Mouse (Mus musculus) ES-Bruce4 (cell line): ENCODE data around the gene Lyplal1. TPM values are rescaled to one million over a fixed set of nuclear protein-coding genes. Genes with fewer than 3 reads are reported as not detected.

Experiments
- H3K27ac ChIP-seq: 2 replicates; pipeline ENCODE4 v1.5.1; 2012; ENCODE audit warnings: low read length, inconsistent platforms; ENCODE audit not compliant: insufficient read depth
- H3K27me3 ChIP-seq: 2 replicates; pipeline ENCODE4 v1.6.1; 2012; ENCODE audit warnings: mild to moderate bottlenecking, low read length, inconsistent platforms; ENCODE audit not compliant: control insufficient read depth, poor library complexity, insufficient read depth, severe bottlenecking
- H3K36me3 ChIP-seq: 2 replicates; pipeline ENCODE4 v1.6.1; 2012; ENCODE audit warnings: inconsistent platforms, mild to moderate bottlenecking, low read length, moderate library complexity; ENCODE audit not compliant: control insufficient read depth, poor library complexity, insufficient read depth, severe bottlenecking
- H3K4me1 ChIP-seq: one replicate; pipeline ENCODE4 v1.8.1; 2011; ENCODE audit warnings: low read length; ENCODE audit not compliant: control insufficient read depth, insufficient read depth
- H3K4me3 ChIP-seq: 2 replicates; pipeline ENCODE4 v1.5.1; 2011; ENCODE audit warnings: low read depth, mild to moderate bottlenecking, low read length
- H3K9ac ChIP-seq: 2 replicates; pipeline ENCODE4 v1.6.1; 2012; ENCODE audit warnings: low read depth, mild to moderate bottlenecking, inconsistent platforms; ENCODE audit not compliant: poor library complexity, severe bottlenecking
- H3K9me3 ChIP-seq: replicated peaks from 2 replicates; pipeline ENCODE4 v1.6.1; 2012; ENCODE audit warnings: mild to moderate bottlenecking, low read length, inconsistent platforms; ENCODE audit not compliant: control insufficient read depth, poor library complexity, insufficient read depth, severe bottlenecking
- CTCF ChIP-seq: IDR thresholded peaks from one replicate; pipeline ENCODE4 v1.8.1; 2011; ENCODE audit warnings: low read depth, low read length
- EP300 ChIP-seq: IDR thresholded peaks from 2 replicates; pipeline ENCODE4 v1.6.1; 2011; ENCODE audit warnings: low read depth, low read length; ENCODE audit not compliant: insufficient read depth
- POLR2A ChIP-seq: IDR thresholded peaks from one replicate; pipeline ENCODE4 v1.8.1; 2011; ENCODE audit warnings: low read length; ENCODE audit not compliant: insufficient read depth
- polyA plus RNA-seq: library from polyadenylated mRNA; stranded (reverse); fragments of >200 nt; gene quantifications from 2 replicates; pipeline ENCODE4 v1.2.4, GENCODE M21; 2011; ENCODE audit warnings: low read depth; ENCODE audit not compliant: missing spikeins, insufficient read depth, insufficient read length

Lyplal1 gene
- polyA plus RNA-seq, 1 experiment = 18.3 TPM

- H3K4me1 ChIP-seq = no peaks in the 10 kb centered on the region
- H3K4me3 ChIP-seq = no peak overlapping the region
- H3K27ac ChIP-seq = no peak overlapping the region
- no peaks in the 10 kb centered on the region for H3K9me3 ChIP-seq
- no peaks in the 10 kb centered on the region for H3K36me3 ChIP-seq
- H3K9ac ChIP-seq = no peak overlapping the region
- no peaks in the 10 kb centered on the region for H3K27me3 ChIP-seq
- TF ChIP-seq POLR2A (no peak), CTCF (no peak), EP300 (no peak)
Measured at GRCm38 (mm10) chr1:186137873-186138272, 20.8 kb upstream of the Lyplal1 start.

DNA sequence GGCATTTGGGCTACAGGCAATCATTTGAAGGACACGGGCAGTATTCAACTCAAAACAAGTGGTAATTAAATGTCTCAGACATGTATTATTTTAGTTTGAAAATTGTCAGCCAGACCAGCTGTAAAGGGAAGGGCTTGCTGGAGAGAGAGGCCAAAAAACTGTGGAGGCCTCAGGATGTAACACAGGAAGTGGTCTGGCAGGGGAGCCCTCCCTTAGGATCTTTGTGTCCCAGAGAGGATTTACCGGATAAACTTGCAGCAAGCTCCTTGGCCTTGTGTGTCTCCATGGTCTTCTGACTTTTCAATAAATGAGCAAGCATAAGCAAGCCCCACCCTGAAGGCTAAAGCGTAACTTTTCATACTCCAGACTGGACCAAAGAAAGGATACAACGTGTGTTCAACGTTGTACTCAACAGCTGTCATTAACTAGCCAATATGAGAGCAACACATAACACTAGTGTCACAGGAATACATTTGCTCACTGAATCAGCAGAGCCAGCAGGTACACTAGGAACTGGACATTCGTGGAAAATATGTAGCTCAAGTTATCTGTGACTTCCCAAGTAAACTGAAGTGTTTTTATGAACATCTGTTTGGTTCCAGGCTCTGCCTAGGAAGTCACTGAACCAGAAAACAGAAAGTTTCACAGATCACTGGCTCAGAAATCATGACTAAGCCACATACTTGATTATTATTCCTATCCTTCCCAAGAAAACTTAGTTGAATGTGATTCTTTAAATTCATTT lies 19.7 kb upstream of the Lyplal1 start:
- TF ChIP-seq POLR2A = no peak
- TF ChIP-seq EP300 = no peak
- TF ChIP-seq CTCF = no peak
- Histone ChIP-seq H3K27me3 (no peaks in the 10 kb centered on the region), H3K4me3 (no peak overlapping the region), H3K36me3 (no peaks in the 10 kb centered on the region), H3K27ac (no peak overlapping the region), H3K4me1 (no peaks in the 10 kb centered on the region), H3K9me3 (no peaks in the 10 kb centered on the region), H3K9ac (no peak overlapping the region)

GRCm38 (mm10) chr1:186131465-186131864 lies 14.4 kb upstream of the Lyplal1 start:
- Histone ChIP-seq H3K4me1 (no peaks in the 10 kb centered on the region), H3K36me3 (no peaks in the 10 kb centered on the region), H3K9me3 (no peaks in the 10 kb centered on the region), H3K27me3 (no peaks in the 10 kb centered on the region), H3K4me3 (no peak overlapping the region), H3K27ac (no peak overlapping the region), H3K9ac (no peak overlapping the region)
- no peak for TF ChIP-seq EP300
- no peak for TF ChIP-seq CTCF

DNA sequence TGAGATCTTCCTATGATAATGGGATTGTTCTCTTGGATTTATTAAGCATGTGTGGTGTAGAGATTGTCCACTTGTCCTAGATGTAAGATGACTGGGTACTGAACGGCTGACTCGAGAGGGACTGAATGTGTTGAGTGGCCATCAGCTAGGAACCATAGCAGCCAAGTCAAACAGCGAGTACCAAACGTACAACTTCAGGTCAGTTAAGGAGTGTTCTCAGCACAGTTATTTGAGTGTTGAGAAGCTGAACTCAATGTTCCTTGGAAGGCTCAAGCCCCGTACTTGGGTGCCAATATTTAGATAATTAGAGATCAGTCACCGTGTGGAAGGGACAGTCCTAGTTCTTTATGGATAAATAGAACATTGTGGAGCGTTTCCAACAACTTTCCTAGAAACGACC lies 11.8 kb upstream of the Lyplal1 start:
- Histone ChIP-seq H3K9me3 (no peaks in the 10 kb centered on the region), H3K36me3 (no peaks in the 10 kb centered on the region), H3K9ac (no peak overlapping the region), H3K4me1 (no peaks in the 10 kb centered on the region), H3K27ac (no peak overlapping the region), H3K27me3 (no peaks in the 10 kb centered on the region), H3K4me3 (no peak overlapping the region)
- TF ChIP-seq EP300 = no peak
- TF ChIP-seq POLR2A = no peak
- no peak for TF ChIP-seq CTCF

- H3K4me3 ChIP-seq = no peak overlapping the region
- H3K4me1 ChIP-seq = no peaks in the 10 kb centered on the region
- H3K9ac ChIP-seq = no peak overlapping the region
- no peak for TF ChIP-seq EP300
- no peak overlapping the region for H3K27ac ChIP-seq
- H3K9me3 ChIP-seq = no peaks in the 10 kb centered on the region
- H3K27me3 ChIP-seq = no peaks in the 10 kb centered on the region
- no peaks in the 10 kb centered on the region for H3K36me3 ChIP-seq
Measured at GRCm38 (mm10) chr1:186126313-186126862, 9.3 kb upstream of the Lyplal1 start.

DNA sequence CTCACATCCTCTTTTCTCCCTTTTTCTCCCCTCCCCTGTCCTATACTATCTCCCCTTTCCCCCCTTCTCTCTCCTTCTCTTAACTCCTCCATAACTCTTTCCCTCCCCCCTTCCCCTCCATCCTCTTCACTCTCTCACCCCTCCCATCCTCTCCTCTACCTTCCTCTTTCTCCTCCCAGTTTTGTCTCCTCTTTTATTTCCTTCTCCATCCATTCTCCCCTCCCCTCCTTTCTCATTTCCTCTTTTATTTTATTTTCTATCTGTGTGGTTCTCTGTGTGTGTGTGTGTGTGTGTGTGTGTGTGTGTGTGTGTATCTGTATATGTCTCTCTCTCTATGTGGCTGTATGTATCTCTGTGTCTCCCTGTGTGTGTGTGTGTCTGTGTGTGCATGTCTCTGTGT lies 6.6 kb upstream of the Lyplal1 start:
- no peaks in the 10 kb centered on the region for H3K4me1 ChIP-seq
- TF ChIP-seq POLR2A (no peak), EP300 (no peak), CTCF (no peak)
- no peaks in the 10 kb centered on the region for H3K36me3 ChIP-seq
- H3K9me3 ChIP-seq = no peaks in the 10 kb centered on the region
- H3K27me3 ChIP-seq = no peaks in the 10 kb centered on the region; the same call in 1 of the 2 replicates
- H3K27ac ChIP-seq = no peak overlapping the region
- no peak overlapping the region for H3K9ac ChIP-seq
- H3K4me3 ChIP-seq = no peak overlapping the region
